Mouse (Mus musculus) hematopoietic stem cell, adult 5-6 weeks (primary cell): ENCODE data around the gene Tdpoz4. TPM values are rescaled to one million over a fixed set of nuclear protein-coding genes. Genes with fewer than 3 reads are reported as not detected.
"Not testable (repeated sequence)": the region's sequence is repeated elsewhere in the genome, so short reads cannot be mapped to it uniquely, and the experiment has no call there.

ENCODE experiments used
- ATAC-seq, 2 experiments: fragments of 125-278 bp in 1 of 2; replicated peaks in 1 of 2; 2 replicates each; pipeline ENCODE4 v1.8.0; 2016 to 2017; ENCODE audit warnings: inconsistent platforms in 2 of 2, mild to moderate bottlenecking in 2 of 2, moderate number of reproducible peaks in 2 of 2, low read depth in 1 of 2, moderate TSS enrichment in 1 of 2; ENCODE audit not compliant: low FRiP score in 2 of 2, poor library complexity in 2 of 2, severe bottlenecking in 2 of 2, insufficient read depth in 1 of 2, low TSS enrichment in 1 of 2
- total RNA-seq: library from RNA; stranded (forward); fragments of 172-1452, 232-1000 nt; gene quantifications from 2 replicates; pipeline ENCODE4 v1.2.3, GENCODE M21; 2017

Tdpoz4 gene
- not detected in 2 replicates for total RNA-seq

DNA sequence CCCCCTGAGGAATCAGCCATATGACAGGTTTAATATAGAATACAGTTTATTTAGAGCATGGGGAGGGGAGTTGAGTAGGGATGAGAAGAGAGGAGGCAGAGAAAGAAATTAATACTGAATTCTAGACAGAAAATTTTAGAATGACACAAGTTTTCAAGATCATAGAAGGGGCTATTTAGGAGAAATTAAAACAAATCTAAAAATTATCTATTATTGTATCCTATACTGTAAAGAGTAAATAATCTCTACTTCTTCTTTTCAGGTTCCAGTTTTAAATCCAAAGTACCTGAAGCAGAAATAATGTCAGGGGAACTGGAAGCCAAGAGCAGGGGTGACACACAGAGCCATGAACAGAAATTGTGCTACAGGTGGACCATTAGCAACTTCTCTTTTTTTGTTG is at the start of gene Tdpoz4:
TSS of gene Tdpoz4 (plus strand) at position 301 of the 400 bp plus-strand sequence.
- not testable (repeated sequence) for ATAC-seq

DNA sequence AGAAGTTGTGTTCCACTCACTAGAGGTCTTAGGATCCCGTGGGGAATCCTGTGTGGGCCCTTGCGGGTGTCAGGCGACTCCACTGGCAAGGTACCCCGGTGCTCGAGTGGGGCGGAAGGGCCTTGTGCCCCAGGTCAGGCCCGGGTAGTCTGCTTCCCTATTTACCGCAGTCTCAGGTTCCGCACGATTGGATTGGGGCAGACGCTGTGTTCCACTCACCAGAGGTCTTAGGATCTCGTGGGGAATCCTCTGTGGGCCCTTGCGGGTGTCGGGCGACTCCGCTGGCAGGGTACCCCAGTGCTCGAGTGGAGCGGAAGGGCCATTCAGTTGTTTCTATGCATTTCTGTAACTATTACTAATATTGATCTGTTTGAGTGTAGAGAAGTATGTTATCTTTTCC is 42.2 kb upstream of the Tdpoz4 start:
- ATAC-seq: not testable (repeated sequence)

DNA sequence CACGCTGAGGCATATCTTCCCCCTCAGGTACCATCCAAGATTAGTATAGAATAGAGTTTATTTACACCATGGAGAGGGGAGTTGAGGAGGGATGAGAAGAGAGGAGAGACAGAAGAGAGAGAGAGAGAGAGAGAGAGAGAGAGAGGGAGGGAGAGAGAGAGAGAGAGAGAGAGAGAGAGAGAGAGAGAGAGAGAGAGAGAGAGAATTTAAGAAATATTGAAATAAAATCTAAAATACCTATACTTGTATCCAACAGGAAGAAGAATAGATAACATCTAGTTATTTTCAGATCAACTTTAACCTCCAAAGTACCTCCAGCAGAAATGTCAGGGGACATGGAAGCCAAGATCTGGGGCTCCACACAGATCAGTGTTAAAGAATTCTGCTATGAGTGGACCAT is 23.5 kb upstream of the Tdpoz4 start, which contains the start of gene Gm5773:
TSS of gene Gm5773 (plus strand) at position 301 of the 400 bp plus-strand sequence.
- not testable (repeated sequence) for ATAC-seq

DNA sequence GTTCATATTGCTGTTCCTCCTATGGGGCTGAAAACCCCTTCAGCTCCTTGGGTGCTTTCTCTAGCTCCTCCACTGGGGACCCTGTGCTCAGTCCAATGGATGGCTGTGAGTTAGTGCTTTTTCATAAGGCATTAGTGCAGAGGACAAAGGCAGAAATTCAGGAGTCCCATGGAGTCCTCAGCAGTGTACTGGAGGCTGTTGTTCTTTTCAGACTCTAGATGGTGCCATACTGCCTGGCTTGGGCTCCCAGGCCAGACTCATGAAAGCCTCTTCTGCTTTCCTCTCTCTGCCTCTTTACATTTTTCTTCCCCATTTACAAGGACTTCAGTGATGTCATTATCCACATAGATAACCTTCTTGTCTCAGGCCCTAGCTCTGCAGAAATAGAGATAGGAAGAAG is 17.1 kb downstream of the Tdpoz4 start:
- ATAC-seq: not testable (repeated sequence)

DNA sequence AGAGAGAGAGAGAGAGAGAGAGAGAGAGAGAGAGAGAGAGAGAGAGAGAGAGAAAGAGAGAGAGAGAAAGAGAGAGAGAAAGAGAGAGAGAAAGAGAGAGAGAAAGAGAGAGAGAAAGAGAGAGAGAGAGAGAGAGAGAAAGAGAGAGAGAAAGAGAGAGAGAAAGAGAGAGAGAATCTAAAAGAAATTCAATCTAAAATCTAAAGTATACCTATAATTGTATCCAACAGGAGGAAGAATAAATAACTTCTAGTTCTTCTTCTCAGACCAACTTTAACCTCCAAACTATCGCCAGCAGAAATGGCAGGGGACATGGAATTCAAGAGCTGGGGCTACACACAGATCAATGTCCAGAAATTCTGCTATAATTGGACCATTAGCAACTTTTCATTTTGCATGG is 29.5 kb downstream of the Tdpoz4 start, which contains the start of gene Tdpoz3:
TSS of gene Tdpoz3 (plus strand) at position 301 of the 400 bp plus-strand sequence.
- ATAC-seq: not testable (repeated sequence)

Other genes with a start within 250 kb of the Tdpoz4 start
- gene S100a10, start 241.3 kb upstream of the Tdpoz4 start, total RNA-seq: 357 and 381 TPM in 2 replicates
- gene Tdpoz2, start 143.7 kb upstream of the Tdpoz4 start, total RNA-seq: not detected in 2 replicates
- gene Tdpoz1, start 120.1 kb upstream of the Tdpoz4 start, total RNA-seq: not detected in 2 replicates
- gene Gm37596, start 103.3 kb upstream of the Tdpoz4 start, total RNA-seq: not detected in 2 replicates
- not detected in 2 replicates for gene Gm5773, start 23.4 kb upstream of the Tdpoz4 start, total RNA-seq
- gene Tdpoz3, start 29.6 kb downstream of the Tdpoz4 start, total RNA-seq: not detected in 2 replicates
- not detected in 2 replicates for gene Gm9117, start 147.1 kb downstream of the Tdpoz4 start, total RNA-seq
- gene Tdpoz5, start 164.9 kb downstream of the Tdpoz4 start, total RNA-seq: not detected in 2 replicates